Mouse (Mus musculus) lung, adult 2 months (tissue): ENCODE data around the gene Gnb1.

Experiments used
- CTCF ChIP-seq: fragments of 200-500 bp; IDR thresholded peaks from 2 replicates; pipeline ENCODE4 v1.5.1; 2011; ENCODE audit warnings: mild to moderate bottlenecking, low read length, control low read depth; ENCODE audit not compliant: insufficient read depth
- POLR2A ChIP-seq: fragments of 200-500 bp; IDR thresholded peaks from 2 replicates; pipeline ENCODE4 v1.6.1; 2011; ENCODE audit warnings: low read depth, mild to moderate bottlenecking, control low read depth, low read length, borderline replicate concordance; ENCODE audit errors: extremely low read depth

DNA sequence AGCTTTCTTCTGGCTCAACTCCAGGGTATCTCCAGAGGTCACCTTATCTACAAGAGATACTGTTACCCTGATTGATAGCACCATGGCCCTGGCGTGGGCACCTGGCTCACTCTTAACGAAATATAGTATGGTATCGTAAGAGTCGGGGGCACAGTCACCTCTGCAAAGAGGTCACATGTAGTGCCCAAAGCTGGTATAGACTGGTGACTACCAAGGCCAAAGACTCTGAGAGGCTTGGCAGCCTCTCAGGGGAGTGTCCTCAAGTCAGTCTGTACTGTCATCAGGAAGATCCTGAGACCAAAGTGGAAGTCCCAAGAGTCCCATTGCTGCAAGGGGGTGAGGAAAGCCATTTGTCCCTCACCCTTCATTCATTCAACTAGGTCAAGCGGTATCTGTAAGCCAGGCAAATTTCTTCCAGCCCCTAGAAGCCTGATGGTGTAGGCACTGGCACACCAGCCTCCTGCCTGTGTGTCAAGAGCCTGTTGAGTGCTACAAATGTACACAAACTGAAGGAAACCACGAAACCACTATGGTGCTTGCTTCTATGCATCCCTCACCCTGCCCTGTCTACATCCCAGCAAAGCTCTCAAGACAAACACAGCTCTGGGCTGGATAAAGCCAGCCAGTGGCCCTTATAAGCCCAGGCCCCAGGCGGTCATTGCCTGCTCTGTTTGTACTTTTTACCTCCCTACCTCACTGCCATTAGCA, 100.0 kb downstream of the Gnb1 start:
- TF ChIP-seq CTCF (no peak), POLR2A (no peak)
